In genomic region chr2:77498379-77498778, GRCm38 (mm10) we compare ENCODE assay signal across 14 mouse cellular contexts.
"Had no signal": no experiment of that assay in that cellular context is flagged by ENCODE, and none has a peak within 500 bp of the region (broad histone marks: within the 10 kb centered on the region; RNA-seq: fewer than 3 reads in every experiment).

No protein-coding gene starts in this region.

- H3K9me3 ChIP-seq: neural tube, embryonic 13.5 days had no signal

- H3K27me3 ChIP-seq: neural tube, embryonic 13.5 days had no signal

- H3K27ac ChIP-seq: kidney, postnatal 0 days; layer of hippocampus, adult 2 months; neural tube, embryonic 13.5 days had no signal

- H3K4me1 ChIP-seq: neural tube, embryonic 13.5 days had no signal

- DNase-seq: kidney, adult 11 months; kidney, adult 9 months; kidney, postnatal 36 days; left cerebral cortex, postnatal 4 days; lung, adult 2 months; lung, postnatal 36 days; thymus, adult 2 months; thymus, postnatal 25 days had no signal

- ATAC-seq: lung, postnatal 0 days; midbrain, embryonic 16.5 days had no signal

- H3K36me3 ChIP-seq: neural tube, embryonic 13.5 days had no signal

- H3K4me3 ChIP-seq: layer of hippocampus, adult 2 months; neural tube, embryonic 13.5 days had no signal

- H3K9ac ChIP-seq: neural tube, embryonic 13.5 days had no signal

- H3K4me2 ChIP-seq: midbrain, embryonic 11.5 days; neural tube, embryonic 13.5 days had no signal
